Mouse (Mus musculus) liver, embryonic 13.5 days (tissue): ENCODE data around the gene Spsb2. TPM values are rescaled to one million over a fixed set of nuclear protein-coding genes. Genes with fewer than 3 reads are reported as not detected.
"Not testable (repeated sequence)": the region's sequence is repeated elsewhere in the genome, so short reads cannot be mapped to it uniquely, and the experiment has no call there.

Experiments
- ATAC-seq: fragments of 200-750 bp; cut with Nextera tagmentation; 2 replicates; pipeline ENCODE4 v1.8.0; 2017; ENCODE audit warnings: low read depth, mild to moderate bottlenecking, moderate number of reproducible peaks, moderate library complexity
- DNase-seq: peaks from one replicate; pipeline ENCODE4 v3.0.0; 2022
- H3K27ac ChIP-seq: fragments of 300-500 bp; sonication (generic); 2 replicates; pipeline ENCODE4 v1.5.1; 2015; ENCODE audit warnings: moderate library complexity, mild to moderate bottlenecking, inconsistent platforms
- H3K27me3 ChIP-seq: fragments of 300-500 bp; sonication (generic); 2 replicates; pipeline ENCODE4 v1.6.1; 2015; ENCODE audit warnings: mild to moderate bottlenecking, inconsistent platforms
- H3K36me3 ChIP-seq: fragments of 300-500 bp; sonication (generic); 2 replicates; pipeline ENCODE4 v1.6.1; 2015; ENCODE audit warnings: mild to moderate bottlenecking, inconsistent platforms
- H3K4me1 ChIP-seq: fragments of 300-500 bp; sonication (generic); replicated peaks from 2 replicates; pipeline ENCODE4 v1.6.1; 2015; ENCODE audit warnings: inconsistent platforms
- H3K4me2 ChIP-seq: fragments of 300-500 bp; sonication (generic); 2 replicates; pipeline ENCODE4 v1.6.1; 2015; ENCODE audit warnings: inconsistent platforms, mild to moderate bottlenecking, moderate library complexity
- H3K4me3 ChIP-seq: fragments of 300-500 bp; sonication (generic); replicated peaks from 2 replicates; pipeline ENCODE4 v1.5.1; 2015; ENCODE audit warnings: mild to moderate bottlenecking, inconsistent platforms
- H3K9ac ChIP-seq: fragments of 300-500 bp; sonication (generic); 2 replicates; pipeline ENCODE4 v1.6.1; 2015; ENCODE audit warnings: mild to moderate bottlenecking, inconsistent platforms
- H3K9me3 ChIP-seq: fragments of 300-500 bp; sonication (generic); replicated peaks from 2 replicates; pipeline ENCODE4 v1.6.1; 2016; ENCODE audit warnings: inconsistent platforms
- WGBS: fragments of 180-500 bp; shearing (Covaris S2); methylation state at CpG from one replicate; pipeline ENCODE4 v1.1.7; 2015; ENCODE audit not compliant: insufficient replicate concordance; 5-methylcytosine and 5-hydroxymethylcytosine counted together
- polyA plus RNA-seq: library from polyadenylated mRNA; unstranded; fragments of >200 nt; fragmentation: Nextera tagmentation; extraction: Ambion mirVana; gene quantifications from 2 replicates; pipeline ENCODE4 v1.2.1, GENCODE M21; 2015

The Spsb2 gene
- polyA plus RNA-seq, 1 experiment from 2014 or later = 8.6 TPM

DNA sequence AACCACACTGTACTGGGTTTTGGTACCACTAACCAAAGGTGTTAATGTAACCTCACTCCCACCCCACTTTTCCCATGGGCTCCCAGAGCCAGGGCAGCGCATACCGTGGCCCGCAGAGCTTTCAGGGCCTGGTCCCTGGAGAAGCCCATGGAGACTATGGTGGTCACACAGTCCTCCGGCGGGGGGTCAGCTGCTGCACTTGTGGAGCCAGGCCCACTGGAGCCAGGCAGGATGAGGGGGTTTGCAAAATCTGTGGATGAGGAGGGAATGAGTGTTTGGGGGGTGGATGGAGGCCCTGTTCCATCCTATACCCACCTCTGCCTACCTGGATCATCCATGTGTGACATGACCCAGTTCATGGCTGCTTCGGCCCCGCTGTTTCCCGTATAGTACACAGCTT, 9.1 kb downstream of the Spsb2 start:
- Histone ChIP-seq H3K27ac (no peak overlapping the region), H3K9me3 (no peaks in the 10 kb centered on the region), H3K9ac (no peak overlapping the region; the same call in 1 of the 2 replicates), H3K27me3 (no peaks in the 10 kb centered on the region), H3K4me1 (peaks cover 28% of the 10 kb centered on the region), H3K4me2 (no peak overlapping the region), H3K36me3 (peaks cover 75% of the 10 kb centered on the region), H3K4me3 (no peak overlapping the region)
- DNase-seq (no peak), ATAC-seq (no peak)
- 90% methylated on average over 8 of the region's 8 CpGs for WGBS

DNA sequence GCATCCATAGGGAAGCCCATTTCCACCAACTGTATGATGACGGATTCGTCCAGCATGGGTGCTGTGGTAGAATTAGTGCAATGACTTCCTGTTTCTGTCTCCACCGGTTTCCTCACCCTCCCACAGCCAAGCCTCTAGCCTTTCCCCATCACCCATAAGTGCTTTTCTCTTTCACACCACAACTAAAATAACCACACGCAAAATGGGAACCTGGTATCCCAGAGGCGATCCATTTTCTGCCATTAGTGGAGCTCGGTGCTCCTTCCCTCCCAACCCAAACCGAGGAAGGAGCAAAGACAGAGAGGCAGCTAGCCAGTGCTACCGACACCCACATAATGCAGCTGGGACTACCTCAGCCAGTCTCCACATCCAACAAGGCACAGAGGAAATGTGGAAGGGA, 9.5 kb downstream of the Spsb2 start:
- no peaks in the 10 kb centered on the region for H3K27me3 ChIP-seq
- no peak overlapping the region for H3K4me3 ChIP-seq
- DNase-seq = no peak
- WGBS = 59% methylated on average over 8 of the region's 8 CpGs
- no peak overlapping the region for H3K27ac ChIP-seq
- peaks cover 77% of the 10 kb centered on the region for H3K36me3 ChIP-seq
- no peak for ATAC-seq
- no peaks in the 10 kb centered on the region for H3K9me3 ChIP-seq
- H3K9ac ChIP-seq = no peak overlapping the region
- peaks cover 24% of the 10 kb centered on the region for H3K4me1 ChIP-seq
- H3K4me2 ChIP-seq = no peak overlapping the region

DNA sequence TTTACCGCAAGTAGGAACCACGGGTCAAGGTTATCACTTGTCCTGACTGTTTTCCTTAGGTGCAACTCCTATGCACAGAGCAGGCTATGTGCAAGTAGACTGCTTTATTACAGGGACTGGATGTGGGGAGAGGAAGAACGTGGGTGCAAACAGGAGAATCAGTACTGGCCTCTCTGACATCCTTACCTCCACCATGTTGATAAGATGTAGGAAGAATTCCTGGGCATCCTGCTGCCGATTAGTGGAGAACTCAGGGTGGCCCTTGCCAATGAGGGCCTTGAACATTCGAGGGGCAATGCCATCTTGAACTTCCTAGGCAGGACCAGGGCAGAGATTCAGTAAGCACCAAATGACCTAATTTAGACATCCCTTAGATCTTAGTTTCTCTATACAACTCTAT, 12.4 kb downstream of the Spsb2 start:
- DNase-seq = no peak
- 82% methylated on average over 5 of the region's 5 CpGs for WGBS
- H3K4me3 ChIP-seq = no peak overlapping the region
- ATAC-seq = no peak
- 0 out of 2 replicates have a peak, but pooled peaks cover 4% of the 10 kb centered on the region for H3K4me1 ChIP-seq
- no peak overlapping the region for H3K4me2 ChIP-seq
- H3K9me3 ChIP-seq = no peaks in the 10 kb centered on the region
- H3K27ac ChIP-seq = no peak overlapping the region
- H3K36me3 ChIP-seq = peaks cover 100% of the 10 kb centered on the region
- no peaks in the 10 kb centered on the region for H3K27me3 ChIP-seq
- no peak overlapping the region for H3K9ac ChIP-seq

DNA sequence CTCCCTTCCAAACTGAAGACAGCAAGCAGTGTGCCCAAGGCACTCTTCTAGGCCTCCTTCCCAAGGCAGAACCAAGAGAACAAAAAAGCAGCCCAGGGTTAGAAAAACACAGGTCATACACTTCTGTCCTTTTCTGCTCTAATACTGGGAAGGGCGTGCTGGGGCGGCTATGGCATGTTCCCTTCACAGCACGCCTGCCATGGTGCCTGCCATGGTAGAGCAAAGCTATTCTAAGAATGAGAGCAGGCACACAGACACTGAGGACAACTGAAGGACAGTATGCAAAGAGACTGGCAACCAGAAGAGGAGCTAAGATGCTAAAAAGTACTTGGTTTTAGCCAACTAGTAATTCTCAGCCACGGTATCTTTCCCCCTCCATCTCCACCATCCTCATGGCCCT, 13.6 kb downstream of the Spsb2 start:
- no peak for ATAC-seq
- DNase-seq = no peak
- Histone ChIP-seq H3K36me3 (peaks cover 93% of the 10 kb centered on the region), H3K4me2 (no peak overlapping the region), H3K27me3 (no peaks in the 10 kb centered on the region), H3K4me3 (no peak overlapping the region), H3K27ac (no peak overlapping the region), H3K9me3 (no peaks in the 10 kb centered on the region), H3K9ac (no peak overlapping the region), H3K4me1 (peaks cover 7% of the 10 kb centered on the region)
- WGBS = 88% methylated on average over 4 of the region's 4 CpGs

GRCm38 (mm10) chr6:124828101-124828592, 19.7 kb downstream of the Spsb2 start:
- 18% methylated on average over 10 of the region's 10 CpGs for WGBS
- ATAC-seq = no peak
- H3K9ac ChIP-seq = peak overlapping the region; percentile 78

GRCm38 (mm10) chr6:124828868-124829798, 20.7 kb downstream of the Spsb2 start, which contains the start of the genes Usp5 and Cdca3:
Usp5 (minus strand) TSS chr6:124829484.
Cdca3 (plus strand) TSS chr6:124829547.
- DNase-seq (peak; percentile 99), ATAC-seq (peak; percentile 87)
- H3K27ac ChIP-seq = peak within 1 kb of the TSS; percentile 91
- under 1% methylated on average over 55 of the region's 55 CpGs for WGBS
- H3K4me3 ChIP-seq = peak within 1 kb of the TSS; percentile 98
- H3K4me2 ChIP-seq = peak within 1 kb of the TSS; percentile 92
- H3K9ac ChIP-seq = peak within 1 kb of the TSS; percentile 97
- H3K9me3 ChIP-seq = no peaks in the 10 kb centered on the region
- peaks cover 58% of the 10 kb centered on the region for H3K36me3 ChIP-seq
- H3K27me3 ChIP-seq = no peaks in the 10 kb centered on the region
- H3K4me1 ChIP-seq = peaks cover 43% of the 10 kb centered on the region

More at GRCm38 (mm10) chr6:124828101-124828592, 19.7 kb downstream of the Spsb2 start:
- no peaks in the 10 kb centered on the region for H3K27me3 ChIP-seq
- peak overlapping the region; percentile 69 for H3K27ac ChIP-seq
- peak; percentile 58 for DNase-seq
- H3K4me3 ChIP-seq = peak overlapping the region; percentile 98
- H3K4me2 ChIP-seq = peak overlapping the region; percentile 92
- H3K9me3 ChIP-seq = no peaks in the 10 kb centered on the region
- H3K4me1 ChIP-seq = peaks cover 43% of the 10 kb centered on the region
- peaks cover 58% of the 10 kb centered on the region for H3K36me3 ChIP-seq

DNA sequence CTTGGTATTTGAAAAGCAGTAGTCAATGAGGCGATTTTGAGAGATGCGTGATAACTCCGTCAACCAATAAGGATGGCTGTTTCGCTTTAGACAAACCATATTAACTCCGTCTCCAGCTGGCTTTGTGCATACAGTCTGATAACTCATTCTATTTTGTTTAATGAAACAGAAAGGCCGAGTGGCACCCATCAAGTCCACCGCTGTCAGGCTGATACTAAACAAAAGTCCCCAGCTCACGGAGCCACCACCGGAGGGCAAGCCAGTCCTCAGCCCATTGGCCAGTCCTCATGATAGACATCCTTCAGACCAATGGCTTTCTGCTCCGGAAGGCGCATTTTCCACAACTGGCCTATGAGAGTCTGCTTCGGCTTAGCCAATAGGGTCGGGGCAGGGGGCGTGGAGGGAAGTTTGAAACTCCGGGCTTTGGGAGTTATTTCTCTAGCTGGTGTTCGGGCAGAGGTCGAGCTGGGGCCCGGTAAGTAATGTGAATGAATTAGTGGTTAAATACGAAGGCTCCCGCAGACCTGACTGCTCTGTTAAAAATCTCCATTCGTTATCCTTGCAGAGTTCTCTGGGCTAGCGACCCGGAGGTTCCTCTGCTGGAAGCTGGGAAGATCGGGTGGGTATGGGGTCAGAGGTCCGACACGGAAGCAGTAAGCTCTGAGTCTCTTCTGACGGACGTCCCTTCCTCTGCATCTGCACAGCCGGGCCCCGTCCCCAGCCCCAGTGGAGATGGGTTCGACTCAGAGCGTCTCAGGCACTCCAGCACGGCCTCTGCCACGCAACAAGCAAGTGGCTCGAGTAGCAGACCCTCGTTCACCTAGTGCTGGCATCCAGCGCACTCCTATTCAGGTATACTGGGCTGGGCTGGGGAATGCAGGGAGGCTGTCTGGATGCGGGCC, 21.6 kb downstream of the Spsb2 start:
- Histone ChIP-seq H3K27me3 (no peaks in the 10 kb centered on the region), H3K9ac (peak overlapping the region; percentile 97), H3K4me1 (peaks cover 47% of the 10 kb centered on the region), H3K4me2 (peak overlapping the region; percentile 79), H3K27ac (peak overlapping the region; percentile 91), H3K36me3 (peaks cover 58% of the 10 kb centered on the region), H3K4me3 (peak overlapping the region; percentile 98), H3K9me3 (no peaks in the 10 kb centered on the region)
- under 1% methylated on average over 38 of the region's 38 CpGs for WGBS
- ATAC-seq (peak; percentile 76), DNase-seq (peak; percentile 92)

GRCm38 (mm10) chr6:124831199-124831598, 22.7 kb downstream of the Spsb2 start:
- H3K27me3 ChIP-seq, ATAC-seq, DNase-seq, H3K9me3 ChIP-seq: not testable (repeated sequence)
- Histone ChIP-seq H3K27ac (peak overlapping the region; percentile 91; the same call in 1 of the 2 replicates), H3K4me2 (peak overlapping the region; percentile 79), H3K4me1 (peaks cover 55% of the 10 kb centered on the region), H3K9ac (peak overlapping the region; percentile 97), H3K4me3 (peak overlapping the region; percentile 98), H3K36me3 (peaks cover 55% of the 10 kb centered on the region)
- 86% methylated on average over 4 of the region's 4 CpGs for WGBS

- Histone ChIP-seq H3K4me2 (peak overlapping the region; percentile 79), H3K27ac (no peak overlapping the region), H3K36me3 (peaks cover 53% of the 10 kb centered on the region), H3K9ac (peak overlapping the region; percentile 97), H3K4me3 (peak overlapping the region; percentile 98), H3K9me3 (no peaks in the 10 kb centered on the region), H3K27me3 (no peaks in the 10 kb centered on the region), H3K4me1 (peaks cover 54% of the 10 kb centered on the region)
- no peak for DNase-seq
- ATAC-seq = no peak
- WGBS = 92% methylated on average over 8 of the region's 8 CpGs
Observed at GRCm38 (mm10) chr6:124831649-124832048, 23.2 kb downstream of the Spsb2 start.

DNA sequence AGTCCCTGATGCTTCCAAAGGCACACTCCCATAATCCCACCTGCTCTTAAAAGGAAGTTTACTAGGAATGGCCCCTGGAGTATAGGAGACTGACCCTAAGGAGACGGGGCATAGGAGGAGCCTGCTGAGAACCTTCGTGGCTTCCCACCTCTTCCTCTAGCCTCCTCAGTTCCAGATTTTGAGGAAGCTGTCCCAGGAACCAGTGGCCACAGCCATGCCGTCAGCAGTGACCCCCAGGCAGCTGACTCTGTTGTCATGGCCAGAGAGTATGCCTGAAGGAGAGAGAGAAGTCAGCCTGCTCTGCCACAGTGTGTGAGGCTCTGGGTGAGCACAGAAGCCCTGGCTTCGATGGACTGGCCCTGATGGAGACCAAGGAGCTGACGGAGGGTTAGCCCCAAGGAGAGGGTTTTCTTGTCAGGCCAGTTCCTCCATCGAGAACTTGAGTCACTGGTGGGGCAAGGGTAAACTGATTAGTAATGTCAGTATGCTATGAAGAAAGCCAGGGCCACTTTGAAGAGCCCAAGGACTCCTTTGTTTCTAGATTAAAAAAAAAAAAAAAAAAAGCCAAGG, 26.1 kb downstream of the Spsb2 start:
- no peak overlapping the region; the same call in 1 of the 2 replicates for H3K27ac ChIP-seq
- DNase-seq (no peak), ATAC-seq (no peak)
- H3K9ac ChIP-seq = no peak overlapping the region
- no peak overlapping the region for H3K4me3 ChIP-seq
- no peak overlapping the region for H3K4me2 ChIP-seq
- WGBS = 71% methylated on average over 6 of the region's 6 CpGs
- H3K36me3 ChIP-seq = peaks cover 47% of the 10 kb centered on the region
- H3K9me3 ChIP-seq = no peaks in the 10 kb centered on the region
- H3K27me3 ChIP-seq = peaks cover 7% of the 10 kb centered on the region
- peaks cover 37% of the 10 kb centered on the region for H3K4me1 ChIP-seq
